Mouse (Mus musculus): Measurements from ENCODE around the gene Mamld1. TPM values are rescaled to one million over a fixed set of nuclear protein-coding genes. Genes with fewer than 3 reads are reported as not detected.

Gene Mamld1
- total and polyA plus RNA-seq, 3 experiments = not detected

- H3K4me1 ChIP-seq (ENCODE audit: control insufficient read depth in 1 of 2, insufficient read depth in 2 of 2, low read length in 2 of 2) = no peaks in the 10 kb centered on the region
- no peak overlapping the region for H3K9ac ChIP-seq (ENCODE audit: control insufficient read depth, low read depth, low read length, poor library complexity, severe bottlenecking)
- no peak for DNase-seq (ENCODE audit: low read depth, low spot score)
- H3K9me3 ChIP-seq (replicated peaks; ENCODE audit: insufficient read depth, low read length) = no peaks in the 10 kb centered on the region
- no peak overlapping the region for H3K4me3 ChIP-seq (ENCODE audit: control insufficient read depth in 1 of 2, insufficient read depth in 1 of 2, low read depth in 2 of 2, low read length in 2 of 2)
- no peak overlapping the region for H3K27ac ChIP-seq (ENCODE audit: control insufficient read depth, low read depth, low read length)
- H3K79me2 ChIP-seq (ENCODE audit: control insufficient read depth, insufficient read depth, low read length, poor library complexity) = no peaks in the 10 kb centered on the region
- no peaks in the 10 kb centered on the region for H3K36me3 ChIP-seq (ENCODE audit: control insufficient read depth in 1 of 2, insufficient read depth in 2 of 2, low read length in 2 of 2)
- H3K27me3 ChIP-seq (ENCODE audit: control insufficient read depth in 1 of 2, insufficient read depth in 2 of 2, low read length in 2 of 2) = no peaks in the 10 kb centered on the region
- TF ChIP-seq MYB (IDR thresholded peaks at IDR 0.05; ENCODE audit: low read depth, low read length) = no peak
- TF ChIP-seq MAX (IDR thresholded peaks at IDR 0.05; ENCODE audit: low read length) = no peak
- no peak for TF ChIP-seq NELFE (IDR thresholded peaks at IDR 0.05; ENCODE audit: low read depth, low read length)
- no peak for TF ChIP-seq POLR2A (IDR thresholded peaks at IDR 0.05; ENCODE audit: control insufficient read depth in 1 of 2, insufficient read depth in 1 of 2, low read depth in 1 of 2, low read length in 2 of 2, poor library complexity in 1 of 2)
- no peak for TF ChIP-seq ZMIZ1 (IDR thresholded peaks at IDR 0.05; ENCODE audit: low read depth, low read length)
- TF ChIP-seq POLR2AphosphoS2 (IDR thresholded peaks at IDR 0.05; ENCODE audit: low read length) = no peak
- TF ChIP-seq HCFC1 (IDR thresholded peaks at IDR 0.05; ENCODE audit: low read depth, low read length) = no peak
- TF ChIP-seq CTCF (IDR thresholded peaks at IDR 0.05 in 2 of 3, conservative IDR thresholded peaks at IDR 0.05 in 1 of 3; ENCODE audit: control insufficient read depth in 1 of 3, insufficient read depth in 1 of 3, low read depth in 2 of 3, low read length in 3 of 3, poor library complexity in 1 of 3, severe bottlenecking in 1 of 3) = no peak
- TF ChIP-seq RAD21 (IDR thresholded peaks at IDR 0.05; ENCODE audit: low read depth, low read length) = no peak
- TF ChIP-seq CHD1 (IDR thresholded peaks at IDR 0.05; ENCODE audit: low read depth, low read length) = no peak
- no peak for TF ChIP-seq MYC (IDR thresholded peaks at IDR 0.05; ENCODE audit: low read depth, low read length)
- no peak for TF ChIP-seq ETS1 (IDR thresholded peaks at IDR 0.05; ENCODE audit: low read depth, low read length)
- no peak for TF ChIP-seq SIN3A (IDR thresholded peaks at IDR 0.05; ENCODE audit: low read length)
- no peak for TF ChIP-seq USF1 (IDR thresholded peaks at IDR 0.05; ENCODE audit: low read depth, low read length)
- no peak for TF ChIP-seq BHLHE40 (IDR thresholded peaks at IDR 0.05; ENCODE audit: borderline replicate concordance, low read depth, low read length)
These were observed 37.5 kb downstream of the Mamld1 start for GRCm38 (mm10) chrX:71087370-71088079.

- no peak overlapping the region for H3K4me3 ChIP-seq (ENCODE audit: control insufficient read depth in 1 of 2, insufficient read depth in 1 of 2, low read depth in 2 of 2, low read length in 2 of 2)
- DNase-seq (ENCODE audit: low read depth, low spot score) = no peak
- TF ChIP-seq BHLHE40 (IDR thresholded peaks at IDR 0.05; ENCODE audit: borderline replicate concordance, low read depth, low read length) (no peak), ZKSCAN1 (IDR thresholded peaks at IDR 0.05; ENCODE audit: low read depth, low read length) (no peak), TAL1 (IDR thresholded peaks at IDR 0.05; ENCODE audit: low read length) (no peak), ZMIZ1 (IDR thresholded peaks at IDR 0.05; ENCODE audit: low read depth, low read length) (no peak), ELF1 (IDR thresholded peaks at IDR 0.05; ENCODE audit: low read depth, low read length) (no peak), MAZ (IDR thresholded peaks at IDR 0.05; ENCODE audit: low read depth, low read length) (no peak), TCF12 (IDR thresholded peaks at IDR 0.05; ENCODE audit: low read depth, low read length) (no peak), UBTF (IDR thresholded peaks at IDR 0.05; ENCODE audit: borderline replicate concordance, insufficient read depth, low read depth, low read length) (no peak), CHD2 (IDR thresholded peaks at IDR 0.05; ENCODE audit: low read length) (no peak), NRF1 (IDR thresholded peaks at IDR 0.05; ENCODE audit: insufficient read depth, low read depth, low read length, poor library complexity, severe bottlenecking) (no peak), TBP (IDR thresholded peaks at IDR 0.05; ENCODE audit: low read depth, low read length) (no peak), ZC3H11A (IDR thresholded peaks at IDR 0.05; ENCODE audit: low read depth, low read length) (no peak), MAX (IDR thresholded peaks at IDR 0.05; ENCODE audit: low read length) (no peak), POLR2A (IDR thresholded peaks at IDR 0.05; ENCODE audit: control insufficient read depth in 1 of 2, insufficient read depth in 1 of 2, low read depth in 1 of 2, low read length in 2 of 2, poor library complexity in 1 of 2) (no peak), GABPA (IDR thresholded peaks at IDR 0.05; ENCODE audit: low read depth, low read length) (no peak)
- no peak overlapping the region for H3K27ac ChIP-seq (ENCODE audit: control insufficient read depth, low read depth, low read length)
- H3K27me3 ChIP-seq (ENCODE audit: control insufficient read depth in 1 of 2, insufficient read depth in 2 of 2, low read length in 2 of 2) = no peaks in the 10 kb centered on the region
- H3K9me3 ChIP-seq (replicated peaks; ENCODE audit: insufficient read depth, low read length) = no peaks in the 10 kb centered on the region
- H3K36me3 ChIP-seq (ENCODE audit: control insufficient read depth in 1 of 2, insufficient read depth in 2 of 2, low read length in 2 of 2) = no peaks in the 10 kb centered on the region
- H3K79me2 ChIP-seq (ENCODE audit: control insufficient read depth, insufficient read depth, low read length, poor library complexity) = no peaks in the 10 kb centered on the region
- H3K4me1 ChIP-seq (ENCODE audit: control insufficient read depth in 1 of 2, insufficient read depth in 2 of 2, low read length in 2 of 2) = no peaks in the 10 kb centered on the region
- no peak overlapping the region for H3K9ac ChIP-seq (ENCODE audit: control insufficient read depth, low read depth, low read length, poor library complexity, severe bottlenecking)
These were observed 38.0 kb downstream of the Mamld1 start for GRCm38 (mm10) chrX:71088080-71088414.

Measured in MEL (cell line).